9 mouse cellular contexts compared by ENCODE assay signal in the genomic region with DNA sequence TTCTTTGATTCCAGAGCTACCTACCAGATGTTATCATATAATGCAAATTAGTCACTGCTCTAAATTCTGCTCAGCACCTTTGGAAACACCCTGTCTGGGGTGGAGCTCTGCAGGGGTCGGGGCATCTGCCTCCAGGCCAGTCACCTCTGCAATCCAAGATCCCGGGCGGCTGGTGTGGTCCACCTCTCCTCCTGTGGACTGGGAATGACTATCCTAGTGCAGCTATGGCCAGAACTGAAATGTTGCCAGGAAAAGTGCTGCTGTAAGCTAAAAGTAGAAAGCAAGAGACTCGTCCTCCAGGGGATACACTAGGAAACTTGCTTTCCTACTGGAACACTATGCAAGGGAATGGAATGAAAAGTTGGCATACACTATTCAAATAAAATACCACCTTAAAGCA. TPM values are rescaled to one million over a fixed set of nuclear protein-coding genes. Genes with fewer than 3 reads are reported as not detected.
DNase-seq lines count a peak whose midpoint lies in the region; ATAC-seq and TF ChIP-seq lines count a peak whose summit lies in the region.
"Had no signal": no experiment of that assay in that cellular context is flagged by ENCODE, and none has a peak within 500 bp of the region (broad histone marks: within the 10 kb centered on the region; RNA-seq: fewer than 3 reads in every experiment).

No protein-coding gene starts in this region.

- no peak for ATAC-seq in hindbrain, embryonic 16.5 days
- ATAC-seq in heart, embryonic 12.5 days (ENCODE audit: insufficient number of reproducible peaks, low FRiP score): no peak; the same call in 1 of the 2 replicates

- no peaks in the 10 kb centered on the region for H3K9me3 ChIP-seq in hindbrain, embryonic 10.5 days
- no peaks in the 10 kb centered on the region for H3K9me3 ChIP-seq in hindbrain, embryonic 16.5 days (ENCODE audit: control insufficient read depth, low read length)
- no peaks in the 10 kb centered on the region for H3K9me3 ChIP-seq in MEL (replicated peaks; ENCODE audit: insufficient read depth, low read length)
- H3K9me3 ChIP-seq in heart, embryonic 12.5 days (replicated peaks): no peaks in the 10 kb centered on the region

- no peak for TF ChIP-seq POLR2A in MEL (IDR thresholded peaks at IDR 0.05; ENCODE audit: control insufficient read depth in 1 of 2, insufficient read depth in 1 of 2, low read depth in 1 of 2, low read length in 2 of 2, poor library complexity in 1 of 2)

- TF ChIP-seq EP300 in MEL (IDR thresholded peaks at IDR 0.05; ENCODE audit: low read depth in 1 of 2, low read length in 2 of 2): no peak

- H3K4me3 ChIP-seq in hindbrain, embryonic 10.5 days: no peak overlapping the region
- H3K4me3 ChIP-seq in hindbrain, embryonic 16.5 days (ENCODE audit: low read length): no peak overlapping the region
- no peak overlapping the region; a peak in 1 of 4 replicates for H3K4me3 ChIP-seq in MEL (ENCODE audit: control insufficient read depth in 1 of 2, insufficient read depth in 1 of 2, low read depth in 2 of 2, low read length in 2 of 2)
- no peak overlapping the region for H3K4me3 ChIP-seq in heart, embryonic 12.5 days
- H3K4me3 ChIP-seq: myocyte had no signal

- no peak overlapping the region for H3K9ac ChIP-seq in hindbrain, embryonic 16.5 days (ENCODE audit: low read depth, low read length)
- peak overlapping the region; percentile 27 for H3K9ac ChIP-seq in MEL (ENCODE audit: control insufficient read depth, low read depth, low read length, poor library complexity, severe bottlenecking)
- H3K9ac ChIP-seq in heart, embryonic 12.5 days: no peak overlapping the region

- H3K4me2 ChIP-seq in hindbrain, embryonic 16.5 days (ENCODE audit: low read length): no peak overlapping the region
- 0 out of 2 replicates have a peak overlapping the region, but pooled peaks have one; percentile 31 for H3K4me2 ChIP-seq in heart, embryonic 12.5 days

- no peaks in the 10 kb centered on the region for H3K36me3 ChIP-seq in hindbrain, embryonic 10.5 days
- no peaks in the 10 kb centered on the region for H3K36me3 ChIP-seq in hindbrain, embryonic 16.5 days (ENCODE audit: control insufficient read depth, insufficient read depth, low read length)
- H3K36me3 ChIP-seq in MEL (ENCODE audit: control insufficient read depth in 1 of 2, insufficient read depth in 2 of 2, low read length in 2 of 2): peaks cover 0 to 85% of the 10 kb centered on the region in 2 experiments; a peak in 2 of 4 replicates
- no peaks in the 10 kb centered on the region for H3K36me3 ChIP-seq in heart, embryonic 12.5 days

- no peaks in the 10 kb centered on the region for H3K27me3 ChIP-seq in hindbrain, embryonic 10.5 days (ENCODE audit: insufficient read depth, poor library complexity, severe bottlenecking)
- H3K27me3 ChIP-seq in hindbrain, embryonic 16.5 days (replicated peaks; ENCODE audit: control insufficient read depth, insufficient read depth, low read length): no peaks in the 10 kb centered on the region
- H3K27me3 ChIP-seq in MEL (ENCODE audit: control insufficient read depth in 1 of 2, insufficient read depth in 2 of 2, low read length in 2 of 2): no peaks in the 10 kb centered on the region
- no peaks in the 10 kb centered on the region for H3K27me3 ChIP-seq in heart, embryonic 12.5 days (replicated peaks)

- 68% methylated on average over 4 of the region's 4 CpGs for WGBS in hindbrain, embryonic 10.5 days
- 63% methylated on average over 4 of the region's 4 CpGs for WGBS in hindbrain, embryonic 16.5 days
- WGBS in heart, embryonic 12.5 days: 15% methylated on average over 4 of the region's 4 CpGs

- peaks cover 35% of the 10 kb centered on the region for H3K4me1 ChIP-seq in hindbrain, embryonic 10.5 days (replicated peaks)
- peaks cover 23% of the 10 kb centered on the region for H3K4me1 ChIP-seq in hindbrain, embryonic 16.5 days (ENCODE audit: control insufficient read depth, insufficient read depth, low read depth, low read length)
- H3K4me1 ChIP-seq in MEL (ENCODE audit: control insufficient read depth in 1 of 2, insufficient read depth in 2 of 2, low read length in 2 of 2): peaks cover 51 to 79% of the 10 kb centered on the region in 2 experiments
- H3K4me1 ChIP-seq in heart, embryonic 12.5 days (replicated peaks): peaks cover 72% of the 10 kb centered on the region

- H3K79me2 ChIP-seq in MEL (ENCODE audit: control insufficient read depth, insufficient read depth, low read length, poor library complexity): peaks cover 34% of the 10 kb centered on the region

- 0 out of 2 replicates have a peak overlapping the region, but pooled peaks have one; percentile 23 for H3K27ac ChIP-seq in hindbrain, embryonic 10.5 days
- H3K27ac ChIP-seq in hindbrain, embryonic 16.5 days (ENCODE audit: low read depth, low read length): no peak overlapping the region
- H3K27ac ChIP-seq in MEL (ENCODE audit: control insufficient read depth, low read depth, low read length): peak overlapping the region; percentile 98
- peak overlapping the region; percentile 88 for H3K27ac ChIP-seq in heart, embryonic 12.5 days (ENCODE audit: poor library complexity, severe bottlenecking)

- TF ChIP-seq RAD21 in MEL (IDR thresholded peaks at IDR 0.05; ENCODE audit: low read depth, low read length): no peak

- TF ChIP-seq CTCF in MEL (IDR thresholded peaks at IDR 0.05 in 2 of 3, conservative IDR thresholded peaks at IDR 0.05 in 1 of 3; ENCODE audit: control insufficient read depth in 1 of 3, insufficient read depth in 1 of 3, low read depth in 2 of 3, low read length in 3 of 3, poor library complexity in 1 of 3, severe bottlenecking in 1 of 3): no peak

- no peak for DNase-seq in hindbrain, embryonic 10.5 days (ENCODE audit: low spot score)
- no peak for DNase-seq in MEL (ENCODE audit: low read depth, low spot score)
- DNase-seq in kidney, postnatal 36 days: peak; percentile 70 to 78
- no peak for DNase-seq in layer of hippocampus, adult 9-10 months (ENCODE audit: low spot score)
- no peak for DNase-seq in yolk sac, embryonic 10.5 days (ENCODE audit: low spot score)
- no peak for DNase-seq in c-Kit-positive CD71-positive TER-119-positive erythroid progenitor cells, embryonic 14.5 days (ENCODE audit: low spot score)

TF ChIP-seq in MEL, 35 proteins besides CTCF, POLR2A, EP300 and RAD21:
- no peak for TF ChIP-seq TBP (IDR thresholded peaks at IDR 0.05; ENCODE audit: low read depth, low read length)
- no peak for TF ChIP-seq MYB (IDR thresholded peaks at IDR 0.05; ENCODE audit: low read depth, low read length)
- no peak for TF ChIP-seq KAT2A (conservative IDR thresholded peaks at IDR 0.05; ENCODE audit: low read depth, low read length)
- TF ChIP-seq NELFE (IDR thresholded peaks at IDR 0.05; ENCODE audit: low read depth, low read length): no peak
- peak; percentile 77; the same call in 1 of the 2 replicates for TF ChIP-seq CHD1 (IDR thresholded peaks at IDR 0.05; ENCODE audit: low read depth, low read length)

RNA-seq across cellular contexts. Expression of a gene that starts 22.7 kb away (rescaled TPM):
- polyA plus RNA-seq in hindbrain, embryonic 10.5 days (2016; fragmentation: Nextera tagmentation; extraction: Ambion mirVana): 11.0 and 12.7 TPM in 2 replicates
- polyA plus RNA-seq in hindbrain, embryonic 16.5 days (2015; fragmentation: Nextera tagmentation; extraction: Ambion mirVana): 10.0 and 12.9 TPM in 2 replicates
- 11.4 and 12.7 TPM in 2 replicates for total RNA-seq in MEL (2012; rRNA removed)
- polyA plus RNA-seq in MEL (2012; ENCODE audit: insufficient read depth in 1 of 2, insufficient read length in 2 of 2, low read depth in 1 of 2, low replicate concordance in 2 of 2, missing spikeins in 1 of 2): 100 to 1,000 TPM in 1 of 2 experiments, 10 to 100 TPM in 1; 48.8 to 196 TPM
- 12.4 and 13.6 TPM in 2 replicates for polyA plus RNA-seq in heart, embryonic 12.5 days (2016; fragmentation: Nextera tagmentation; extraction: Ambion mirVana)

Comparison
In these comparisons a context has a peak if more than half of its experiments do, and no peak if none do; other contexts are left out.
1. DNase-seq: peak in kidney, postnatal 36 days (2 of 2); none in hindbrain, embryonic 10.5 days (single experiment), MEL (single experiment), layer of hippocampus, adult 9-10 months (single experiment), yolk sac, embryonic 10.5 days (single experiment) and c-Kit-positive CD71-positive TER-119-positive erythroid progenitor cells, embryonic 14.5 days (single experiment).